Mouse (Mus musculus) gastrocnemius, adult 2 months (tissue): ENCODE results near the gene Alkbh5. TPM values are rescaled to one million over a fixed set of nuclear protein-coding genes. Genes with fewer than 3 reads are reported as not detected.
"Not testable (repeated sequence)": the region's sequence is repeated elsewhere in the genome, so short reads cannot be mapped to it uniquely, and the experiment has no call there.

Source experiments
- DNase-seq: peaks from one replicate; pipeline ENCODE4 v3.0.0; 2022
- H3K27ac ChIP-seq: fragments of 200-600 bp; 2 replicates; pipeline ENCODE4 v1.8.1; 2022; ENCODE audit warnings: mild to moderate bottlenecking
- H3K4me3 ChIP-seq: fragments of 200-600 bp; 2 replicates; pipeline ENCODE4 v1.8.1; 2022; ENCODE audit warnings: mild to moderate bottlenecking, moderate library complexity
- CTCF ChIP-seq: fragments of 200-600 bp; IDR thresholded peaks from 2 replicates; pipeline ENCODE4 v1.8.1; 2022; ENCODE audit warnings: antibody characterized with exemption, mild to moderate bottlenecking, moderate library complexity
- intact Hi-C: fragments of 180-260 bp; cut with DNase I; formaldehyde crosslinking; loops from one replicate; pipeline ENCODE4 v1.15.1; 2025
- total RNA-seq, 2 experiments: library from RNA; stranded (reverse); gene quantifications; 2 replicates each; pipeline ENCODE4 v1.2.3; 2021

Alkbh5 gene
- total RNA-seq, 2 experiments from 2014 or later = 115 to 122 TPM

- intact Hi-C loops = no loop called here
- no peak overlapping the region for H3K4me3 ChIP-seq
- DNase-seq = no peak
- peak overlapping the region; percentile 99 for H3K27ac ChIP-seq
- no peak for TF ChIP-seq CTCF
These were observed 505 bp upstream of the Alkbh5 start for GRCm38 (mm10) chr11:60535676-60536075.

- Histone ChIP-seq H3K27ac (peak overlapping the region; percentile 99), H3K4me3 (peak overlapping the region; percentile 99)
- DNase-seq = peak; percentile 96
- peak; percentile 37 for TF ChIP-seq CTCF
- intact Hi-C loops = no loop called here
These were observed 782 bp downstream of the Alkbh5 start for GRCm38 (mm10) chr11:60536859-60537467.

- intact Hi-C loops = no loop called here
- peak overlapping the region; percentile 99 for H3K4me3 ChIP-seq
- TF ChIP-seq CTCF = no peak
These were observed 1.5 kb downstream of the Alkbh5 start for GRCm38 (mm10) chr11:60537468-60538347.

GRCm38 (mm10) chr11:60538371-60539281, 2.4 kb downstream of the Alkbh5 start:
- peak; percentile 59 for DNase-seq
- TF ChIP-seq CTCF = no peak
- Histone ChIP-seq H3K4me3 (peak overlapping the region; percentile 99), H3K27ac (peak overlapping the region; percentile 99)
- intact Hi-C loops = no loop called here

More at GRCm38 (mm10) chr11:60537468-60538347, 1.5 kb downstream of the Alkbh5 start:
- peak; percentile 98 for DNase-seq
- H3K27ac ChIP-seq = peak overlapping the region; percentile 99

GRCm38 (mm10) chr11:60539540-60539939, 3.4 kb downstream of the Alkbh5 start:
- DNase-seq = no peak
- intact Hi-C loops = no loop called here
- Histone ChIP-seq H3K4me3 (peak overlapping the region; percentile 99), H3K27ac (peak overlapping the region; percentile 99)
- TF ChIP-seq CTCF = no peak

GRCm38 (mm10) chr11:60540002-60540610, 3.9 kb downstream of the Alkbh5 start:
- DNase-seq = peak; percentile 72
- no peak for TF ChIP-seq CTCF
- Histone ChIP-seq H3K4me3 (peak overlapping the region; percentile 99), H3K27ac (peak overlapping the region; percentile 99)
- intact Hi-C loops = no loop called here

- no peak for DNase-seq
These were observed 4.6 kb downstream of the Alkbh5 start for GRCm38 (mm10) chr11:60540761-60541160.

GRCm38 (mm10) chr11:60541831-60542230, 5.7 kb downstream of the Alkbh5 start:
- peak overlapping the region; percentile 15; the same call in 1 of the 2 replicates for H3K4me3 ChIP-seq
- no peak for TF ChIP-seq CTCF
- intact Hi-C loops = no loop called here
- H3K27ac ChIP-seq = no peak overlapping the region
- DNase-seq = no peak

More at GRCm38 (mm10) chr11:60540761-60541160, 4.6 kb downstream of the Alkbh5 start:
- peak overlapping the region; percentile 99 for H3K27ac ChIP-seq
- intact Hi-C loops = no loop called here
- H3K4me3 ChIP-seq = peak overlapping the region; percentile 99
- no peak for TF ChIP-seq CTCF

GRCm38 (mm10) chr11:60543211-60543610, 7.0 kb downstream of the Alkbh5 start:
- intact Hi-C loops, DNase-seq, H3K4me3 ChIP-seq: not testable (repeated sequence)
- H3K27ac ChIP-seq = peak overlapping the region; percentile 82

GRCm38 (mm10) chr11:60545433-60545832, 9.3 kb downstream of the Alkbh5 start:
- Histone ChIP-seq H3K4me3 (peak overlapping the region; percentile 15; the same call in 1 of the 2 replicates), H3K27ac (peak overlapping the region; percentile 82)
- TF ChIP-seq CTCF = no peak
- no peak for DNase-seq
- intact Hi-C loops = no loop called here

GRCm38 (mm10) chr11:60548112-60548511, 11.9 kb downstream of the Alkbh5 start:
- Histone ChIP-seq H3K27ac (peak overlapping the region; percentile 82), H3K4me3 (peak overlapping the region; percentile 42)
- intact Hi-C loops = no loop called here
- TF ChIP-seq CTCF = no peak
- no peak for DNase-seq

- H3K27ac ChIP-seq = peak overlapping the region; percentile 20; the same call in 1 of the 2 replicates
- no peak for TF ChIP-seq CTCF
- intact Hi-C loops = no loop called here
- no peak overlapping the region for H3K4me3 ChIP-seq
- no peak for DNase-seq
These were observed 16.9 kb downstream of the Alkbh5 start for GRCm38 (mm10) chr11:60553091-60553490.
